Mouse (Mus musculus) lung, embryonic 14.5 days (tissue): ENCODE measurements around the gene Krt24. TPM values are rescaled to one million over a fixed set of nuclear protein-coding genes. Genes with fewer than 3 reads are reported as not detected.
A peak's percentile ranks its signal among the peaks of the same experiment; 100 is the strongest.

Source experiments
- ATAC-seq: fragments of 200-750 bp; cut with Nextera tagmentation; 2 replicates; pipeline ENCODE4 v1.8.0; 2017; ENCODE audit warnings: mild to moderate bottlenecking, moderate TSS enrichment, moderate library complexity; ENCODE audit not compliant: insufficient read depth
- DNase-seq: peaks from one replicate; pipeline ENCODE4 v3.0.0-alpha.2; 2015
- H3K27ac ChIP-seq: fragments of 300-500 bp; sonication (generic); 2 replicates; pipeline ENCODE4 v1.5.1; 2014; ENCODE audit warnings: low read depth, mild to moderate bottlenecking, moderate library complexity
- H3K27me3 ChIP-seq: fragments of 300-500 bp; sonication (generic); 2 replicates; pipeline ENCODE4 v1.6.1; 2014; ENCODE audit warnings: low read length, control low read depth; ENCODE audit not compliant: insufficient read depth
- H3K36me3 ChIP-seq: fragments of 300-500 bp; sonication (generic); 2 replicates; pipeline ENCODE4 v1.6.1; 2014; ENCODE audit warnings: control low read depth; ENCODE audit not compliant: insufficient read depth
- H3K4me1 ChIP-seq: fragments of 300-500 bp; sonication (generic); 2 replicates; pipeline ENCODE4 v1.6.1; 2014; ENCODE audit warnings: antibody characterized with exemption, control low read depth; ENCODE audit not compliant: insufficient read depth
- H3K4me2 ChIP-seq: fragments of 300-500 bp; sonication (generic); 2 replicates; pipeline ENCODE4 v1.6.1; 2014; ENCODE audit warnings: mild to moderate bottlenecking
- H3K4me3 ChIP-seq: fragments of 300-500 bp; sonication (generic); 2 replicates; pipeline ENCODE4 v1.5.1; 2014; ENCODE audit warnings: low read depth, low read length
- H3K9ac ChIP-seq: fragments of 300-500 bp; sonication (generic); 2 replicates; pipeline ENCODE4 v1.6.1; 2014
- H3K9me3 ChIP-seq: fragments of 300-500 bp; sonication (generic); 2 replicates; pipeline ENCODE4 v1.6.1; 2016; ENCODE audit warnings: low read depth, low read length, control low read depth
- CTCF ChIP-seq: IDR thresholded peaks from 2 replicates; pipeline ENCODE4 v1.5.1; 2016; ENCODE audit warnings: antibody characterized with exemption, low read depth
- WGBS: fragments of 180-500 bp; shearing (Covaris S2); extraction: QIAGEN DNeasy Blood & Tissue Kit; methylation state at CpG from one replicate; pipeline ENCODE4 v1.1.7; 2014; 5-methylcytosine and 5-hydroxymethylcytosine counted together
- polyA plus RNA-seq: library from polyadenylated mRNA; unstranded; fragments of >200 nt; fragmentation: Nextera tagmentation; extraction: Ambion mirVana; gene quantifications from 2 replicates; pipeline ENCODE4 v1.2.1, GENCODE M21; 2014

The Krt24 gene
- polyA plus RNA-seq, 1 experiment from 2014 or later = not detected

DNA sequence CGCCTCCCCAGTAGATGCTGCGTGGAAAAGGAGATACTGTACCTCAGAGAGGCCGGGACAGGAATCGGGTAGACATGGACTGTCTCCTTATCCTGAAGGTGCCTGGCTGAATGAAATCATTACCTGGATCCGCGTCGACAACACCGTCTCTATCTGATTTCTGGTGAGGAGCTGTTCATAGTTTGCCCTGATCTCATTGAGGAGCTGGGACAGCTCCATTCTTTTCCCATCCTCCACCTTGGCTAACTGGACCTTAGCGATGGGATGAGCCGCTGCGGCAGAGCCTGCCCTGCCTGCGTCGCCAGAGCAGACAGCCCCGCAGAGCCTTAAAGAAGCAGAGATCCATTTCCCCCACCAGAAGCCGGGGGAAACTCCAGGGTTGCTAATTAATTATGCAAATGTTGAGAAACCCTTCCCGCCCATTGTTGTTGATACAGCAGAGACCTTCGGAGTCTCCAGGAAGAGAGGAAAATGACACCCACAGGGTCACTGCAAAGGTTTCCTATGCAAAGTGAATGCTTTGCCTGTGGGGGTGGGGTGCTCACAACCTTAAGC, 41.2 kb downstream of the Krt24 start, which contains the start of gene Krt222:
Krt222 (minus strand) TSS at position 266 of the 555 bp plus-strand sequence.
- peak within 1 kb of the TSS; percentile 54 for H3K4me2 ChIP-seq
- DNase-seq (peak; percentile 28), ATAC-seq (no peak)
- H3K4me1 ChIP-seq = no peaks in the 10 kb centered on the region
- no peaks in the 10 kb centered on the region for H3K9me3 ChIP-seq
- H3K36me3 ChIP-seq = no peaks in the 10 kb centered on the region
- peak within 1 kb of the TSS; percentile 2; the same call in 1 of the 2 replicates for H3K9ac ChIP-seq
- no peak within 1 kb of the TSS for H3K27ac ChIP-seq
- no peaks in the 10 kb centered on the region for H3K27me3 ChIP-seq
- no peak for TF ChIP-seq CTCF
- peak within 1 kb of the TSS; percentile 17 for H3K4me3 ChIP-seq
- 6% methylated on average over 17 of the region's 17 CpGs for WGBS

DNA sequence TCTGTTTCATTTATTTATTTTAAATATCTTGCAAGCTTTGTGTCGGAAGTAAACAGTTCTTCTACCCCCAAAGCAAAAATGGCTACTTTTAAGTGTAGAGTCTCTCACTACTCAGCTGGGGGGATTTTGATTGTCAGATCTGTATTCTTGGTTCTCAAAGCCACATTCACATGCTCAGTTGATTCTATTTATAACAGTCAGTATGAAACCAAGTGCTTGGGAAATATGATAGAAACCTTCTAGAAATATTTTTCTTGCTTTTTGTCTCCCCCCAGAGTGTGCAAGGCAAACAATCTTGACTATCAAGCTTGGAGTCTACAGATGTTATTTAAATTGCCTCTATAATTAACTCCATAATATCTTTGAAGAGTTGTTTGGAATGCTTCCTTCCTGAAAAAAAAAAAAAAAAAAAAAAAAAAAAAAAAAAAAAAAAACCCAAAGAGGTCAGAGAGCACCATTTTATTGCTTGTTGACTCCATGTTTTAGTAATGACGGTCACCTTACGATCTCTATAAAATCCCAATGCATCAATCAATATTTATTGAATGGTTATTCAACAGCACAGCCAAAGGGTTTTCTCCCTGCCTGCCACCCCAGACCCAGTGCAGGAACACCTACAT, 41.8 kb downstream of the Krt24 start:
- no peak for TF ChIP-seq CTCF
- Histone ChIP-seq H3K4me3 (peak overlapping the region; percentile 17), H3K9me3 (no peaks in the 10 kb centered on the region), H3K27me3 (no peaks in the 10 kb centered on the region), H3K4me1 (no peaks in the 10 kb centered on the region), H3K9ac (no peak overlapping the region; the same call in 1 of the 2 replicates), H3K4me2 (peak overlapping the region; percentile 54), H3K36me3 (no peaks in the 10 kb centered on the region), H3K27ac (no peak overlapping the region)
- ATAC-seq (no peak), DNase-seq (no peak)
- 46% methylated on average over 3 of the region's 3 CpGs for WGBS

DNA sequence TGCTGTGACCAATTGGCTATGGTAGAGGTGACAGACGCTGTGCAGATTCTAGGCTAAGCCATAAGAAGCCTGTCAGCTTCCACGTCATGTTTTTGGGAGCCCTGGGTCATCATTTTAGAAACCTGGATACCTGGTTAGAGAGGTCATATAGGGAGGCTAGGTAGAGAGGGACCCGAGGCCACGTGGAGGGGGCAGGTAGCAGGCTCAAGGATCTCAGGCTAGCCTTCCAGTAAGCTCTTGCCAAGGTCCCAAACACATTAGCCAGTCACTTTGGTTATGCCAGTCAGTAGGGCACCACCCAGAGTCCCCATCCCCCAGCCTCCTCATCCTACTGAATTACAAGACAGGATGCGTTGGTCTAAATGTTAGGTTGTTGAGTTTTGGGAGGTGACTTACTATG, 43.0 kb downstream of the Krt24 start:
- Histone ChIP-seq H3K27me3 (no peaks in the 10 kb centered on the region), H3K4me2 (no peak overlapping the region), H3K27ac (no peak overlapping the region), H3K9ac (no peak overlapping the region), H3K4me1 (no peaks in the 10 kb centered on the region), H3K4me3 (no peak overlapping the region), H3K36me3 (no peaks in the 10 kb centered on the region), H3K9me3 (no peaks in the 10 kb centered on the region)
- ATAC-seq (no peak), DNase-seq (no peak)
- no peak for TF ChIP-seq CTCF
- 64% methylated on average over 5 of the region's 5 CpGs for WGBS

DNA sequence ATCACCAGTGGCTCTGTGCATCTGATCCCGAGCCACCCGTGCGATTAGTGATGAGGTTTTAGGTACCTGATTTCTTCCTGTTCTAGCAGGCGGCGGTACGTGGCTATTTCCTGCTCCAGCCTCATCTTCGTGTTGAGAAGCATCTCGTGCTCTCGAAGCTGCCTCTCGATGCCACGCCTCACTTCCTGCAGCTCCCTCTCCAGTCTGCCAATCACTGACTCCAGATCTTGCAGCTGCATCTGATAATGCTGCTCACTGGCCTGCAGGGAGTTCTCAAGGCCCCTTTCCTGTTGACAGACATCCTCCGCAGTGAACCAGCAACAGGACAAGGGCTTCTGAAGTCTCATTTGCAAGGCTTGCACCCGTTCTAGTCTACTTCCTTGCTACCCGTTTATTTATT, 46.6 kb downstream of the Krt24 start:
- Histone ChIP-seq H3K4me3 (no peak overlapping the region), H3K9me3 (no peaks in the 10 kb centered on the region), H3K27me3 (no peaks in the 10 kb centered on the region), H3K36me3 (no peaks in the 10 kb centered on the region), H3K4me1 (no peaks in the 10 kb centered on the region), H3K9ac (no peak overlapping the region), H3K27ac (no peak overlapping the region), H3K4me2 (no peak overlapping the region)
- ATAC-seq = no peak
- TF ChIP-seq CTCF = no peak
- peak; percentile 16 for DNase-seq
- 52% methylated on average over 14 of the region's 14 CpGs for WGBS

DNA sequence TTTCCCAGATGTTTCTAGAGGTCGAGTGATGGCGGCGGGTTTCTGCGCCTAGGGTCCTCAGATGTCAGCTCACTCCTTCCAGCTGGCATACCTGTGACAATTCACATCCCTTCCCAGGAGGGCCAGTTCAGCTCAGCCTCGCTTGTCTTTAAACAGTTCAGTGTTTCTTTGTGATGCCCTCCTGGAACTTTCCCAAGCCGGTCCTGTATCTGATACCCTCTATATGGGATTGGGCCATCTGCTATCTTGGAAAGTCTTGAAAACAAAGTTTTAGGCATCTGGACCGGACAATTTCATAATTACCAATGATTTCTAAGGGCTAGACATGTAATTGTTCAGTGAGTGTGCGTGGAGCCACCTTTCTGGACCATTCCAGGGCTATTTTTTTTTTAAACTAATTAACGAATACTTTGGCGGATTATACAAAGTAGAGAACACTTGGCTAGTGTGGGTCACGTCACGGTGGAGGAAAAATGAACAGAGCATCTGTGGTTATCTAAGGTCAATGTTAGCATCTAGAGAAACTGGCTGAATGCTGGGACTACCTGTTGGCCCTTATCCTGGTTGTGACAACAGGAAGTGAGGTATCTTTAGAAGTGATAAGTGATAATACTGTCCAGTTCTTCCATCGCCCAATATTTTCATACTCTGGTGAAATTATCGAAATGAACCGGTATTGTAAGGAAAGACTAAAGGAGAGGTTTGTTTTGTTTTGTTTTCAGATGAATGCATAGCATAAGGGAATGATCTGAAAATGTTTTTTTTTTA, 53.8 kb downstream of the Krt24 start:
- ATAC-seq (peak; percentile 37; the same call in 1 of the 2 replicates), DNase-seq (peak; percentile 15)
- H3K4me3 ChIP-seq = peak overlapping the region; percentile 72
- H3K9me3 ChIP-seq = no peaks in the 10 kb centered on the region
- H3K9ac ChIP-seq = peak overlapping the region; percentile 99
- H3K27me3 ChIP-seq = no peaks in the 10 kb centered on the region
- no peak for TF ChIP-seq CTCF
- peaks cover 18% of the 10 kb centered on the region for H3K36me3 ChIP-seq
- H3K27ac ChIP-seq = peak overlapping the region; percentile 100
- H3K4me2 ChIP-seq = peak overlapping the region; percentile 83
- 17% methylated on average over 15 of the region's 15 CpGs for WGBS
- peaks cover 4% of the 10 kb centered on the region; the same call in 1 of the 2 replicates for H3K4me1 ChIP-seq

DNA sequence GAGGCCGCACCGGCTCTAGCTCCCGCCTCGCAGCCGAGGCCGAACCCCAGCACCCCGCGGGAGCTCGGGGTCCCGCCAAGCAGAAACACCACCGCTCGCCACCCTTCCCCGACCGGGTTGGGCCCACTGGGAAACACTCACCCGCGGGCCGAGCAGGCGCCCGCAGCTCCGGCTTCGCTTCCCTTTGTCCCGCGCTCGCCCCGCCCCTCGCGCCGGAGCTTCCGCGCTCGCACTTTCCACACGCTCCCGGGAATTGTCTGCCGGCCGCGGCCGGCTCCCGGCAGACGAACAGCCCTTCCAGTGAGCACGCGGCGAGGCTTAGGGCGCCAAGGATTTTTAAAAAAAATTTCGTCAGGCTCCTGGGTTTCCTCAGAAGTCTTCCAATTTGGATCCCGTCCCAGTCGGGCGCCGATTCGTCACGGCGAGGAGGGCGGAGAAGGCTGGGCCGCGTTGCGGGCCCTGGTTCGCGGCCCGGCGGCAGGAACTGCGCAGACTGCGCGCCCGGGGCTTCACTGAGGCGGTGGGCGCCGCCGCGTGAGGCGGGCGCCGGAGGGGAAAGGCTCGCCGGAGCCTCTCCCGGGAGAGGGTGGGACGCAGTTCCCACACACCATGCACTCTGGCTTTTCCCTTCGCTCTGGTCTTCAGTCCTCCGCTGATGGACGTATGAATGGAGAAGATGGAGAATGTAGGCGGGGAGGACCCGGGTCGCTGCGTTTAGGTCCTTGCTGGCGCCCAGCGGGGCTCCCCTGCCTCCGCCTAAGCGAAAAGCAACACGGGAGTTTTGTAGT, 54.6 kb downstream of the Krt24 start, which contains the start of gene Smarce1:
Smarce1 (minus strand) TSS at position 757 of the 788 bp plus-strand sequence.
- ATAC-seq (peak; percentile 88), DNase-seq (peak; percentile 91)
- H3K9me3 ChIP-seq = no peaks in the 10 kb centered on the region
- under 1% methylated on average over 87 of the region's 87 CpGs for WGBS
- H3K9ac ChIP-seq = peak within 1 kb of the TSS; percentile 99
- peaks cover 4% of the 10 kb centered on the region; the same call in 1 of the 2 replicates for H3K4me1 ChIP-seq
- no peaks in the 10 kb centered on the region for H3K27me3 ChIP-seq
- H3K36me3 ChIP-seq = peaks cover 25% of the 10 kb centered on the region
- H3K4me2 ChIP-seq = peak within 1 kb of the TSS; percentile 83
- peak within 1 kb of the TSS; percentile 72 for H3K4me3 ChIP-seq
- no peak for TF ChIP-seq CTCF
- H3K27ac ChIP-seq = peak within 1 kb of the TSS; percentile 100

Other genes starting within 250 kb of the Krt24 start
- gene Igfbp4, start 244.0 kb downstream of the Krt24 start, polyA plus RNA-seq = 404 and 412 TPM in 2 replicates
- gene Tns4, start 196.0 kb downstream of the Krt24 start, polyA plus RNA-seq = 0.39 and 0.47 TPM in 2 replicates
- gene Ccr7, start 130.2 kb downstream of the Krt24 start, polyA plus RNA-seq = 0.30 and 0.45 TPM in 2 replicates
- gene Smarce1, start 54.2 kb downstream of the Krt24 start, polyA plus RNA-seq = 170 and 189 TPM in 2 replicates
- gene Krt222, start 41.2 kb downstream of the Krt24 start, polyA plus RNA-seq = 0.05 and 0.14 TPM in 2 replicates
- not detected in 2 replicates for gene Krt25, start 37.7 kb upstream of the Krt24 start, polyA plus RNA-seq
- not detected in 2 replicates for gene Krt26, start 52.7 kb upstream of the Krt24 start, polyA plus RNA-seq
- not detected in 2 replicates for gene Krt27, start 65.8 kb upstream of the Krt24 start, polyA plus RNA-seq
- gene Krt28, start 89.6 kb upstream of the Krt24 start, polyA plus RNA-seq = 0.29 TPM in 1 of 2 replicates, not detected in the other
- 24.5 and 24.6 TPM in 2 replicates for gene Krt10, start 104.1 kb upstream of the Krt24 start, polyA plus RNA-seq
- gene Krt12, start 137.0 kb upstream of the Krt24 start, polyA plus RNA-seq = not detected in 2 replicates
- gene Krt20, start 152.9 kb upstream of the Krt24 start, polyA plus RNA-seq = 0.28 and 0.42 TPM in 2 replicates
- 4.0 and 4.4 TPM in 2 replicates for gene Krt23, start 207.9 kb upstream of the Krt24 start, polyA plus RNA-seq
- not detected in 2 replicates for gene Krt39, start 236.1 kb upstream of the Krt24 start, polyA plus RNA-seq